Mouse (Mus musculus) thymus, adult 18-20 months (tissue): ENCODE results near the gene Kmt2d.
A peak's percentile ranks its signal among the peaks of the same experiment; 100 is the strongest.

Source experiments
- DNase-seq, 2 experiments: peaks; one replicate each; pipeline ENCODE4 v3.0.0; 2022; ENCODE audit warnings: mixed read lengths in 2 of 2

The Kmt2d gene

GRCm38 (mm10) chr15:98853161-98853937 is 17.7 kb downstream of the Kmt2d start:
- no peak for DNase-seq

GRCm38 (mm10) chr15:98852733-98853132 is 18.3 kb downstream of the Kmt2d start:
- no peak for DNase-seq

- DNase-seq: no peak
Measured at GRCm38 (mm10) chr15:98852071-98852470, 18.9 kb downstream of the Kmt2d start.

- no peak for DNase-seq
Measured at GRCm38 (mm10) chr15:98851229-98851818, 19.7 kb downstream of the Kmt2d start.

- DNase-seq: no peak
Measured at GRCm38 (mm10) chr15:98850668-98851067, 20.3 kb downstream of the Kmt2d start.

- DNase-seq: no peak
Measured at GRCm38 (mm10) chr15:98849956-98850600, 20.9 kb downstream of the Kmt2d start.

GRCm38 (mm10) chr15:98849165-98849564 is 21.8 kb downstream of the Kmt2d start:
- DNase-seq: no peak

- no peak for DNase-seq
Measured at GRCm38 (mm10) chr15:98846140-98846539, 24.9 kb downstream of the Kmt2d start.

- no peak for DNase-seq
Measured at GRCm38 (mm10) chr15:98845149-98845548, 25.9 kb downstream of the Kmt2d start.

- DNase-seq: no peak
Measured at GRCm38 (mm10) chr15:98843595-98844223, 27.3 kb downstream of the Kmt2d start.

- no peak for DNase-seq
Measured at GRCm38 (mm10) chr15:98839671-98840585, 31.1 kb downstream of the Kmt2d start.

- DNase-seq: no peak
Measured at GRCm38 (mm10) chr15:98839161-98839560, 31.8 kb downstream of the Kmt2d start.

- DNase-seq: no peak
Measured at GRCm38 (mm10) chr15:98837743-98838103, 33.3 kb downstream of the Kmt2d start.

- no peak for DNase-seq
Measured at GRCm38 (mm10) chr15:98837006-98837742, 33.8 kb downstream of the Kmt2d start.

GRCm38 (mm10) chr15:98835291-98835690 is 35.7 kb downstream of the Kmt2d start:
- no peak for DNase-seq

- DNase-seq: no peak
Measured at GRCm38 (mm10) chr15:98834059-98834458, 36.9 kb downstream of the Kmt2d start.

- DNase-seq: no peak
Measured at GRCm38 (mm10) chr15:98833281-98833680, 37.7 kb downstream of the Kmt2d start.

- peak; percentile 49 to 61 for DNase-seq
Measured at GRCm38 (mm10) chr15:98832161-98833058, 38.6 kb downstream of the Kmt2d start.

GRCm38 (mm10) chr15:98831684-98832035 is 39.3 kb downstream of the Kmt2d start:
- DNase-seq: no peak
